Mouse (Mus musculus) lung, postnatal 0 days (tissue): Measurements from ENCODE around the gene Themis.

ENCODE experiments used
- CTCF ChIP-seq: IDR thresholded peaks from 2 replicates; pipeline ENCODE4 v1.5.1; 2016; ENCODE audit warnings: antibody characterized with exemption, mild to moderate bottlenecking
- EP300 ChIP-seq: IDR thresholded peaks from 2 replicates; pipeline ENCODE4 v1.6.1; 2016; ENCODE audit warnings: antibody characterized with exemption, mild to moderate bottlenecking, control low read depth

GRCm38 (mm10) chr10:28887643-28888042 is 219.5 kb downstream of the Themis start:
- TF ChIP-seq CTCF (no peak), EP300 (no peak)
